10 mouse cellular contexts compared by ENCODE assay signal in genomic region chr6:114224399-114224798, GRCm38 (mm10). TPM values are rescaled to one million over a fixed set of nuclear protein-coding genes. Genes with fewer than 3 reads are reported as not detected.
DNase-seq lines count a peak whose midpoint lies in the region; ATAC-seq and TF ChIP-seq lines count a peak whose summit lies in the region.
"Had no signal": no experiment of that assay in that cellular context is flagged by ENCODE, and none has a peak within 500 bp of the region (broad histone marks: within the 10 kb centered on the region; RNA-seq: fewer than 3 reads in every experiment).

No protein-coding gene starts in this region.

- no peak overlapping the region for H3K27ac ChIP-seq in liver, adult 2 months (replicated peaks; ENCODE audit: insufficient read depth, low read depth, low read length)
- H3K27ac ChIP-seq: limb, embryonic 13.5 days had no signal

- H3K4me1 ChIP-seq in liver, adult 2 months (ENCODE audit: control insufficient read depth, insufficient read depth, low read length), result no peaks in the 10 kb centered on the region

- TF ChIP-seq POLR2A in liver, adult 2 months (IDR thresholded peaks at IDR 0.05; ENCODE audit: extremely low read depth, insufficient read depth, low read length), result no peak

- intact Hi-C loops in left cerebral cortex, postnatal 25 days (cut with DNase I), result loop anchor here (1.0 to 5.0 kb wide), 2 partner anchors 98 to 119 kb away; no protein-coding TSS in a partner anchor

- DNase-seq in cerebellum, adult 18-20 months, result peak; percentile 8 to 35
- peak; percentile 1 for DNase-seq in liver, adult 2 months (ENCODE audit: extremely low read depth, low read depth, low spot score)
- DNase-seq in liver, result no peak
- DNase-seq in embryo, embryonic 11 days, result peak; percentile 45
- DNase-seq in left cerebral cortex, postnatal 25 days (ENCODE audit: low spot score in 2 of 2), result peak; percentile 50 to 62
- DNase-seq in B cell, adult 2 months, result no peak

- WGBS in liver, adult 2 months, result 36% methylated on average over 4 of the region's 4 CpGs

- no peaks in the 10 kb centered on the region for H3K27me3 ChIP-seq in liver, adult 2 months (ENCODE audit: control insufficient read depth, insufficient read depth, low read length)

- ATAC-seq in cerebellum, adult (ENCODE audit: insufficient number of reproducible peaks, low FRiP score, low TSS enrichment), result no peak
- no peak for ATAC-seq in inflammation-experienced regulatory T-cells, adult 6 months

- no peak overlapping the region for H3K9ac ChIP-seq in liver, adult 2 months (ENCODE audit: low read depth, low read length)
- H3K9ac ChIP-seq: limb, embryonic 13.5 days had no signal

- TF ChIP-seq CTCF in liver, adult 2 months (IDR thresholded peaks at IDR 0.05; ENCODE audit: low read depth, low read length), result peak; percentile 61

- H3K36me3 ChIP-seq in liver, adult 2 months (ENCODE audit: control insufficient read depth, insufficient read depth, low read length), result no peaks in the 10 kb centered on the region
- H3K36me3 ChIP-seq: limb, embryonic 13.5 days had no signal

- H3K4me3 ChIP-seq in liver, adult 2 months (ENCODE audit: insufficient read depth, low read depth, low read length), result no peak overlapping the region
- H3K4me3 ChIP-seq: limb, embryonic 13.5 days had no signal

- no peaks in the 10 kb centered on the region for H3K79me2 ChIP-seq in liver, adult 2 months (ENCODE audit: control insufficient read depth, insufficient read depth, low read length)

RNA-seq across cellular contexts. Expression of gene Slc6a1, which starts 58.0 kb away (rescaled TPM):
- total RNA-seq in liver, adult 2 months (2014; rRNA removed), result 0.13 TPM in 1 of 2 replicates, not detected in the other
- polyA plus RNA-seq in liver, adult 2 months (2012; rRNA removed), result 0.06 and 0.07 TPM in 2 replicates
- total RNA-seq in left cerebral cortex, postnatal 25 days (2021), result 100 to 1,000 TPM; 303 to 326 TPM
- under 1 TPM in 1 of 3 experiments, not detected in 2; 0.48 TPM for polyA plus RNA-seq in inflammation-experienced regulatory T-cells, adult 6 months (2017; shearing (Covaris generic))
- polyA plus RNA-seq: stomach, embryonic 14.5 days had no signal

Comparison
In these comparisons a context has a peak if more than half of its experiments do, and no peak if none do; other contexts are left out.
1. DNase-seq: peak in cerebellum, adult 18-20 months (2 of 2), liver, adult 2 months (single experiment), embryo, embryonic 11 days (single experiment) and left cerebral cortex, postnatal 25 days (2 of 2); none in liver (single experiment) and B cell, adult 2 months (0 of 2).
2. RNA of gene Slc6a1, which starts 58.0 kb away (total RNA-seq): 303 to 326 TPM in left cerebral cortex, postnatal 25 days; 0.13 TPM in liver, adult 2 months; every median in the first group is over 100 times any median in the second.